Mouse (Mus musculus) limb, embryonic 14.5 days (tissue): ENCODE measurements at regions not wholly inside any gene's neighbourhood (a gene's known extent, or its start where the extent isn't known, plus 50 kb on each side); places are given as distances from the start of the nearest gene placed in this dataset.

ENCODE experiments used
- ATAC-seq: fragments of 200-750 bp; cut with Nextera tagmentation; 2 replicates; pipeline ENCODE4 v1.8.0; 2017; ENCODE audit warnings: low read depth, moderate number of reproducible peaks, moderate TSS enrichment; ENCODE audit not compliant: low FRiP score
- DNase-seq: peaks from one replicate; pipeline ENCODE4 v3.0.0-alpha.2; 2015; ENCODE audit warnings: low spot score
- H3K27ac ChIP-seq: fragments of 300-500 bp; sonication (generic); replicated peaks from 2 replicates; pipeline ENCODE4 v1.5.1; 2014; ENCODE audit warnings: low read depth, mild to moderate bottlenecking, low read length, moderate library complexity, mixed read lengths
- H3K27me3 ChIP-seq: fragments of 300-500 bp; sonication (generic); 2 replicates; pipeline ENCODE4 v1.6.1; 2014; ENCODE audit warnings: low read length, mixed read lengths; ENCODE audit not compliant: control insufficient read depth, insufficient read depth
- H3K36me3 ChIP-seq: fragments of 300-500 bp; sonication (generic); 2 replicates; pipeline ENCODE4 v1.6.1; 2014; ENCODE audit warnings: mild to moderate bottlenecking, low read length, moderate library complexity, mixed read lengths; ENCODE audit not compliant: control insufficient read depth, insufficient read depth
- H3K4me1 ChIP-seq: fragments of 300-500 bp; sonication (generic); 2 replicates; pipeline ENCODE4 v1.6.1; 2014; ENCODE audit warnings: antibody characterized with exemption, low read length, mixed read lengths; ENCODE audit not compliant: control insufficient read depth, insufficient read depth
- H3K4me2 ChIP-seq: fragments of 300-500 bp; sonication (generic); replicated peaks from 2 replicates; pipeline ENCODE4 v1.6.1; 2014; ENCODE audit warnings: low read depth, mild to moderate bottlenecking, low read length, moderate library complexity; ENCODE audit not compliant: severe bottlenecking
- H3K4me3 ChIP-seq: fragments of 300-500 bp; sonication (generic); replicated peaks from 2 replicates; pipeline ENCODE4 v1.5.1; 2014; ENCODE audit warnings: low read length
- H3K9ac ChIP-seq: fragments of 300-500 bp; sonication (generic); 2 replicates; pipeline ENCODE4 v1.6.1; 2014; ENCODE audit warnings: mild to moderate bottlenecking, low read depth, low read length, moderate library complexity; ENCODE audit not compliant: severe bottlenecking
- H3K9me3 ChIP-seq: fragments of 300-500 bp; sonication (generic); 2 replicates; pipeline ENCODE4 v1.6.1; 2016; ENCODE audit warnings: low read length; ENCODE audit not compliant: control insufficient read depth
- POLR2A ChIP-seq: fragments of 200-500 bp; IDR thresholded peaks from 2 replicates; pipeline ENCODE4 v1.8.0; 2012; ENCODE audit warnings: inconsistent platforms, mild to moderate bottlenecking, moderate library complexity, borderline replicate concordance; ENCODE audit not compliant: insufficient read depth, insufficient read length; ENCODE audit errors: extremely low read depth
- WGBS: fragments of 180-500 bp; shearing (Covaris S2); extraction: QIAGEN DNeasy Blood & Tissue Kit; methylation state at CpG from one replicate; pipeline ENCODE4 v1.1.7; 2014; 5-methylcytosine and 5-hydroxymethylcytosine counted together

GRCm38 (mm10) chr6:139391307-139391706 lies 110.5 kb downstream of the Rergl start:
- peak; percentile 51 for DNase-seq
- H3K9ac ChIP-seq = no peak overlapping the region
- no peaks in the 10 kb centered on the region for H3K9me3 ChIP-seq
- H3K27me3 ChIP-seq = no peaks in the 10 kb centered on the region
- H3K4me2 ChIP-seq = no peak overlapping the region
- H3K4me1 ChIP-seq = no peaks in the 10 kb centered on the region
- no peaks in the 10 kb centered on the region for H3K36me3 ChIP-seq
- no peak overlapping the region for H3K27ac ChIP-seq
- TF ChIP-seq POLR2A = no peak
- 9% methylated on average over 13 of the region's 13 CpGs for WGBS
- H3K4me3 ChIP-seq = no peak overlapping the region
- no peak for ATAC-seq

GRCm38 (mm10) chr6:139350939-139351338 lies 150.8 kb downstream of the Rergl start:
- Histone ChIP-seq H3K4me3 (no peak overlapping the region), H3K4me1 (no peaks in the 10 kb centered on the region), H3K36me3 (no peaks in the 10 kb centered on the region), H3K9me3 (no peaks in the 10 kb centered on the region), H3K4me2 (no peak overlapping the region), H3K27ac (no peak overlapping the region), H3K27me3 (no peaks in the 10 kb centered on the region), H3K9ac (no peak overlapping the region)
- 93% methylated on average over 2 of the region's 2 CpGs for WGBS
- TF ChIP-seq POLR2A = no peak
- no peak for DNase-seq
- ATAC-seq = no peak

GRCm38 (mm10) chr6:139325226-139325625 lies 176.6 kb downstream of the Rergl start:
- H3K9ac ChIP-seq = no peak overlapping the region
- 76% methylated on average over 7 of the region's 7 CpGs for whole genome bisulfite sequencing
- no peak for DNase-seq
- no peak for TF ChIP-seq POLR2A
- H3K4me1 ChIP-seq = no peaks in the 10 kb centered on the region
- ATAC-seq = no peak
- no peak overlapping the region for H3K4me3 ChIP-seq
- H3K36me3 ChIP-seq = no peaks in the 10 kb centered on the region
- H3K27me3 ChIP-seq = no peaks in the 10 kb centered on the region
- H3K27ac ChIP-seq = no peak overlapping the region
- no peak overlapping the region for H3K4me2 ChIP-seq
- H3K9me3 ChIP-seq = no peaks in the 10 kb centered on the region

GRCm38 (mm10) chr6:139307651-139308050 lies 194.1 kb downstream of the Rergl start:
- H3K4me3 ChIP-seq = no peak overlapping the region
- WGBS = 61% methylated on average over 5 of the region's 5 CpGs
- H3K36me3 ChIP-seq = no peaks in the 10 kb centered on the region
- no peak for TF ChIP-seq POLR2A
- no peaks in the 10 kb centered on the region for H3K27me3 ChIP-seq
- no peak for ATAC-seq
- H3K9ac ChIP-seq = no peak overlapping the region
- no peak overlapping the region for H3K27ac ChIP-seq
- no peaks in the 10 kb centered on the region for H3K9me3 ChIP-seq
- DNase-seq = no peak
- no peak overlapping the region for H3K4me2 ChIP-seq
- H3K4me1 ChIP-seq = no peaks in the 10 kb centered on the region

- TF ChIP-seq POLR2A = no peak
- no peak for ATAC-seq
These were observed 197.5 kb downstream of the Rergl start for GRCm38 (mm10) chr6:139304306-139304705.

GRCm38 (mm10) chr6:139295701-139296100 lies 206.1 kb downstream of the Rergl start:
- no peak for ATAC-seq
- Histone ChIP-seq H3K9me3 (no peaks in the 10 kb centered on the region), H3K9ac (no peak overlapping the region), H3K36me3 (no peaks in the 10 kb centered on the region), H3K27me3 (no peaks in the 10 kb centered on the region), H3K27ac (no peak overlapping the region), H3K4me3 (no peak overlapping the region), H3K4me2 (no peak overlapping the region), H3K4me1 (no peaks in the 10 kb centered on the region)
- TF ChIP-seq POLR2A = no peak
- DNase-seq = no peak
- WGBS = 61% methylated on average over 2 of the region's 2 CpGs

More at GRCm38 (mm10) chr6:139304306-139304705, 197.5 kb downstream of the Rergl start:
- 90% methylated on average over 2 of the region's 2 CpGs for WGBS
- H3K4me2 ChIP-seq = no peak overlapping the region
- H3K27me3 ChIP-seq = no peaks in the 10 kb centered on the region
- no peaks in the 10 kb centered on the region for H3K9me3 ChIP-seq
- H3K4me3 ChIP-seq = no peak overlapping the region
- DNase-seq = no peak
- no peaks in the 10 kb centered on the region for H3K4me1 ChIP-seq
- H3K9ac ChIP-seq = no peak overlapping the region
- no peaks in the 10 kb centered on the region for H3K36me3 ChIP-seq
- H3K27ac ChIP-seq = no peak overlapping the region
